Mouse (Mus musculus) ES-E14 (cell line): ENCODE results near the gene Fancc.

ENCODE experiments used
- CHD2 ChIP-seq: IDR thresholded peaks from 2 replicates; pipeline ENCODE4 v1.6.1; 2014; ENCODE audit warnings: mild to moderate bottlenecking, low read depth, low read length, inconsistent platforms
- HCFC1 ChIP-seq: IDR thresholded peaks from 2 replicates; pipeline ENCODE4 v1.6.1; 2012; ENCODE audit warnings: low read length, inconsistent platforms, borderline replicate concordance; ENCODE audit not compliant: insufficient read depth
- MAFK ChIP-seq: IDR thresholded peaks from 2 replicates; pipeline ENCODE4 v1.6.1; 2014; ENCODE audit warnings: mild to moderate bottlenecking, low read depth, low read length, inconsistent platforms; ENCODE audit not compliant: insufficient read depth
- ZC3H11A ChIP-seq: IDR thresholded peaks from 2 replicates; pipeline ENCODE4 v1.6.1; 2012; ENCODE audit warnings: low read depth, mild to moderate bottlenecking, inconsistent platforms, low read length, borderline replicate concordance

DNA sequence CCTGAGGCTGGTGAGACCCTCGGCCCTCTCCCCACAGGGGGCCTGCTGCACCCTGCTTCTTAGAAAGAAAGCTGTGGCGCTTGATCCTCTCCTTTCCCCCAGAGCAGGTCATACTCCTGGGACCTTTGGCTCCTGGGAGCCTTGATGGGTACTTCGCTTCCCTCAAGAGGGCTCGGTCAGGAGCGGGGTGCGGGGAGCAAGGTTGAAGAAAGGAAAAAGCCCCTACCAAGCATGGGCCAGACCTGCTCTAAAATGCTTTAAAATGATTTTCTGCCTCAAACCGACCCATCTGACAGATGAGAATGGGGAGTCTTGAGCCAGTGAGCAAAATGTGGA, 9.4 kb downstream of the Fancc start:
- TF ChIP-seq HCFC1 (no peak), ZC3H11A (no peak), CHD2 (no peak), MAFK (no peak)
